Mouse (Mus musculus) embryonic facial prominence, embryonic 12.5 days (tissue): Measurements from ENCODE around the gene Slc6a18. TPM values are rescaled to one million over a fixed set of nuclear protein-coding genes. Genes with fewer than 3 reads are reported as not detected.
A peak's percentile ranks its signal among the peaks of the same experiment; 100 is the strongest.

Source experiments
- ATAC-seq: fragments of 200-750 bp; cut with Nextera tagmentation; 2 replicates; pipeline ENCODE4 v1.8.0; 2017; ENCODE audit not compliant: insufficient number of reproducible peaks, insufficient read depth, low FRiP score, low TSS enrichment
- H3K27ac ChIP-seq: fragments of 300-500 bp; sonication (generic); 2 replicates; pipeline ENCODE4 v1.5.1; 2016; ENCODE audit warnings: mild to moderate bottlenecking
- H3K27me3 ChIP-seq: fragments of 300-500 bp; sonication (generic); 2 replicates; pipeline ENCODE4 v1.6.1; 2016; ENCODE audit warnings: mild to moderate bottlenecking, moderate library complexity
- H3K36me3 ChIP-seq: fragments of 300-500 bp; sonication (generic); 2 replicates; pipeline ENCODE4 v1.6.1; 2016; ENCODE audit warnings: mild to moderate bottlenecking
- H3K4me1 ChIP-seq: fragments of 300-500 bp; sonication (generic); 2 replicates; pipeline ENCODE4 v1.6.1; 2016
- H3K4me2 ChIP-seq: fragments of 300-500 bp; sonication (generic); replicated peaks from 2 replicates; pipeline ENCODE4 v1.6.1; 2016; ENCODE audit warnings: mild to moderate bottlenecking, moderate library complexity
- H3K4me3 ChIP-seq: fragments of 300-500 bp; sonication (generic); 2 replicates; pipeline ENCODE4 v1.5.1; 2016; ENCODE audit warnings: mild to moderate bottlenecking
- H3K9ac ChIP-seq: fragments of 300-500 bp; sonication (generic); 2 replicates; pipeline ENCODE4 v1.6.1; 2016; ENCODE audit warnings: mild to moderate bottlenecking, moderate library complexity
- H3K9me3 ChIP-seq: fragments of 300-500 bp; sonication (generic); 2 replicates; pipeline ENCODE4 v1.6.1; 2016; ENCODE audit warnings: mild to moderate bottlenecking, moderate library complexity
- WGBS: fragments of 180-500 bp; shearing (Covaris S2); methylation state at CpG from one replicate; pipeline ENCODE4 v1.1.7; 2016; 5-methylcytosine and 5-hydroxymethylcytosine counted together
- polyA plus RNA-seq: library from polyadenylated mRNA; unstranded; fragments of >200 nt; fragmentation: Nextera tagmentation; extraction: Ambion mirVana; gene quantifications from 2 replicates; pipeline ENCODE4 v1.2.1, GENCODE M21; 2016

The Slc6a18 gene
- polyA plus RNA-seq, 1 experiment from 2014 or later: not detected

DNA sequence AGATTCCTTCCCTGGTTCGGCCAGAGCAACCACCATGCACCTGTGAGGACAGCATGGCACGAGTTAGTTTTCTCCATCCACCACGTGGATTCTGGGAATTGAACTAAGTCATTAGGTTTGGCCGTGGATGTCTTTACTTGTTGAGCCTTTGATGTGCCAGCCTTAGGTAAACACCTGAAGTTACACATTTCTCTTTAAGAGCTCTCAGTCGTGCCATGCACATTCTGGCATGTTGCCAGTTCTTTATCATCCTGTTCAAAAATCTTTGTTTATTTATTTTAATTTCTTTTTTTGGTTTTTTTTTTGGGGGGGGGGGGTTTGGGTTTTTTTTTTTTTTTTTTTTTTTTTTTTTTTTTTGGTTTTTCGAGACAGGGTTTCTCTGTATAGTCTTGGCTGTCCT lies 40.0 kb downstream of the Slc6a18 start:
- no peak overlapping the region for H3K4me3 ChIP-seq
- 78% methylated on average over 5 of the region's 6 CpGs for WGBS
- H3K27ac ChIP-seq: no peak overlapping the region
- peaks cover 47% of the 10 kb centered on the region for H3K36me3 ChIP-seq
- no peaks in the 10 kb centered on the region for H3K9me3 ChIP-seq
- no peaks in the 10 kb centered on the region for H3K4me1 ChIP-seq
- no peak for ATAC-seq
- no peak overlapping the region for H3K9ac ChIP-seq
- no peak overlapping the region for H3K4me2 ChIP-seq
- H3K27me3 ChIP-seq: no peaks in the 10 kb centered on the region

DNA sequence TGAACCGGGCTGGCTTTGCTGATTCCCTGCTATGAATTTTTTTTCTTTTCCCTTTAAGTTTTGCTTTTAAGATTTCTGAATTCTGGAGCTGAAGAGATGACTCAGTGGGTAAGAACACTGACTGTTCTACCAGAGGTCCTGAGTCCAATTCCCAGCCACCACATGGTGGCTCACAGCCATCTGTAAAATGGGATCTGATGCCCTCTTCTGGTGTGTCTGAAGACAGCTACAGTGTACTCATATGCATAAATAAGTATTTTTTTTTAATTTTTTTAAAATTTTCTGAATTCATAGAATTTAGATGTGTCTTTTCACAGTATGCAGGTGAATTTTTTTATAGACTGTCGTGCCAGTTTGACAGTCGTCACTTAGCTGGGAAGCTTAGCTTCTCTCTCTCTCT lies 46.0 kb downstream of the Slc6a18 start:
- Histone ChIP-seq H3K4me3 (no peak overlapping the region), H3K4me2 (no peak overlapping the region), H3K27ac (no peak overlapping the region), H3K4me1 (peaks cover 16% of the 10 kb centered on the region), H3K27me3 (no peaks in the 10 kb centered on the region), H3K36me3 (peaks cover 29% of the 10 kb centered on the region), H3K9me3 (no peaks in the 10 kb centered on the region), H3K9ac (no peak overlapping the region)
- no peak for ATAC-seq
- WGBS: 90% methylated on average over 3 of the region's 3 CpGs

DNA sequence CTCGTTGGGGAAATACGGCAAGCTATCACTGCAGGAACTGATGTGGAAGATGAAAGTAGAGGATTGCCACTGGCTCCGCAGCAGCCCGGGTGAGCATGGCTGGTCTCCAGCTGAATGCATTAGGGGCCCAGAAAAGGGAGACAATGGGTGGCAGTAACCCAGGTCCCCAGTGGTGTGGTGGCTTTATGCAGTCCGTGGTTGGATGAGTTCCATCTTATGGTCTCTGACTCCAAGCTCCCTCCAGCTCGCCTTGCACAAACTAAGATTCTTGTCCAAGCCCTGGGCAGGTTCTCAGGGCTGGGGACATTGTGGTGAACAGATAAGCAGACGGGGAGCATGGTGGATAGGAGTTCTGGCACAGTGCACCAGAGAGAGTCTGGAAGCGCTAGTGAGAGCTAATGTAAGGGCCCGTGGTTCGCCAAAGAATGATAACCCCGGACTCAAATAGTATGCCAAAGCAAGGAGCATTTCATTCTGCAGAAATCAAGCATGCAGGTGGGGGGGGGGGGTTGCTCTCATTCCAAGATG lies 49.2 kb downstream of the Slc6a18 start:
- H3K27ac ChIP-seq: no peak overlapping the region
- no peaks in the 10 kb centered on the region for H3K9me3 ChIP-seq
- H3K36me3 ChIP-seq: peaks cover 5% of the 10 kb centered on the region; the same call in 1 of the 2 replicates
- H3K9ac ChIP-seq: no peak overlapping the region
- 0 out of 2 replicates have a peak overlapping the region, but pooled peaks have one; percentile 5 for H3K4me2 ChIP-seq
- no peak overlapping the region for H3K4me3 ChIP-seq
- H3K27me3 ChIP-seq: no peaks in the 10 kb centered on the region
- ATAC-seq: no peak
- peaks cover 16% of the 10 kb centered on the region for H3K4me1 ChIP-seq
- WGBS: 90% methylated on average over 11 of the region's 11 CpGs

DNA sequence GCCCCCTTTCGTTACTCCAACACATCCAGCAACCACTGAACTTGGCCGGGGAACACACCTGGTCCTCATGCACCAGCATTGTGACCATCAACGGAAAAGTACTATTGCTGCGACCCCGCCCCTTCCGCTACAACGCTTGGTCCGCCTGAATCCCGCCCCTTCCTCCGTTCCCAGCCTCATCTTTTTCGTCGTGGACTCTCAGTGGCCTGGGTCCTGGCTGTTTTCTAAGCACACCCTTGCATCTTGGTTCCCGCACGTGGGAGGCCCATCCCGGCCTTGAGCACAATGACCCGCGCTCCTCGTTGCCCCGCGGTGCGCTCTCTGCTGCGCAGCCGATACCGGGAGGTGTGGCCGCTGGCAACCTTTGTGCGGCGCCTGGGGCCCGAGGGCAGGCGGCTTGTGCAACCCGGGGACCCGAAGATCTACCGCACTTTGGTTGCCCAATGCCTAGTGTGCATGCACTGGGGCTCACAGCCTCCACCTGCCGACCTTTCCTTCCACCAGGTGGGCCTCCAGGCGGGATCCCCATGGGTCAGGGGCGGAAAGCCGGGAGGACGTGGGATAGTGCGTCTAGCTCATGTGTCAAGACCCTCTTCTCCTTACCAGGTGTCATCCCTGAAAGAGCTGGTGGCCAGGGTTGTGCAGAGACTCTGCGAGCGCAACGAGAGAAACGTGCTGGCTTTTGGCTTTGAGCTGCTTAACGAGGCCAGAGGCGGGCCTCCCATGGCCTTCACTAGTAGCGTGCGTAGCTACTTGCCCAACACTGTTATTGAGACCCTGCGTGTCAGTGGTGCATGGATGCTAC lies 50.9 kb downstream of the Slc6a18 start, which contains the start of gene Tert:
TSS of gene Tert (plus strand) at position 167 of the 805 bp plus-strand sequence.
- Histone ChIP-seq H3K9me3 (no peaks in the 10 kb centered on the region), H3K36me3 (0 out of 2 replicates have a peak, but pooled peaks cover 6% of the 10 kb centered on the region), H3K4me2 (peak within 1 kb of the TSS; percentile 93), H3K27me3 (no peaks in the 10 kb centered on the region), H3K4me3 (peak within 1 kb of the TSS; percentile 70), H3K4me1 (peaks cover 16% of the 10 kb centered on the region), H3K27ac (no peak within 1 kb of the TSS), H3K9ac (peak within 1 kb of the TSS; percentile 82)
- WGBS: 10% methylated on average over 47 of the region's 47 CpGs
- ATAC-seq: peak; percentile 83

DNA sequence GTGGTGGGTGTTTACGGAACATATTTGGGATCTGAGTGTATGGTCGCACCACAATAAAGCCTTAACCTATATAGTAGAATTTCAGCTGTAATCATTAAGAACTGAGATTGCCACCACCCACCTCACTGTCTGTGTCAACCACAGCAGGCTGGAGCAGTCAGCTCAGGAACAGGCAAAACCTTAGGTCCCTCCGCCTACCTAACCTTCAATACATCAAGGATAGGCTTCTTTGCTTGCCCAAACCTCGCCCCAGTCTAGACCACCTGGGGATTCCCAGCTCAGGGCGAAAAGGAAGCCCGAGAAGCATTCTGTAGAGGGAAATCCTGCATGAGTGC lies 51.4 kb downstream of the Slc6a18 start:
- H3K27me3 ChIP-seq: no peaks in the 10 kb centered on the region
- H3K9ac ChIP-seq: peak overlapping the region; percentile 82; the same call in 1 of the 2 replicates
- H3K27ac ChIP-seq: no peak overlapping the region
- no peaks in the 10 kb centered on the region for H3K9me3 ChIP-seq
- H3K4me1 ChIP-seq: peaks cover 16% of the 10 kb centered on the region
- peak overlapping the region; percentile 70 for H3K4me3 ChIP-seq
- peak overlapping the region; percentile 93 for H3K4me2 ChIP-seq
- no peak for ATAC-seq
- H3K36me3 ChIP-seq: 0 out of 2 replicates have a peak, but pooled peaks cover 6% of the 10 kb centered on the region
- 45% methylated on average over 6 of the region's 6 CpGs for WGBS

DNA sequence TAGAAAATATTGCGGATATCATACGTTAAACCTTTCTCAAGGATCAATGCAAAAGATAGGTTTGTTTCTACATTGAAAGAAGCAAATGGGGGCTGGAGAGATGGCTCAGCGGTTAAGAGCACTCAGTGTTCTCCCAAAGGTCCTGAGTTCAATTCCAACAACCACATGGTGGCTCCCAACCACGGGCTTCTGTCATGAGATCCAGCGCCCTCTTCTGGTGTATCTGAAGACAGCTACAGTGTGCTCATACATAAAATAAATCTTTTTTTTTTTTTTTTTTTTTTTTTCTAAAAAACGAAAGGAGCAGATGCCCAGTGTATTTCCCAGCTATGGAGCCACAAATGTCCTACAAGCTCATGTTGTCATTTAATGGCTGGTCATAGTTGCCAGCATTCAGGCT lies 57.2 kb downstream of the Slc6a18 start:
- no peak overlapping the region for H3K4me3 ChIP-seq
- WGBS: 68% methylated on average over 6 of the region's 6 CpGs
- H3K4me1 ChIP-seq: no peaks in the 10 kb centered on the region
- H3K4me2 ChIP-seq: no peak overlapping the region
- no peaks in the 10 kb centered on the region for H3K27me3 ChIP-seq
- ATAC-seq: no peak
- H3K9ac ChIP-seq: no peak overlapping the region
- peaks cover 53% of the 10 kb centered on the region for H3K36me3 ChIP-seq
- no peak overlapping the region for H3K27ac ChIP-seq
- no peaks in the 10 kb centered on the region for H3K9me3 ChIP-seq

DNA sequence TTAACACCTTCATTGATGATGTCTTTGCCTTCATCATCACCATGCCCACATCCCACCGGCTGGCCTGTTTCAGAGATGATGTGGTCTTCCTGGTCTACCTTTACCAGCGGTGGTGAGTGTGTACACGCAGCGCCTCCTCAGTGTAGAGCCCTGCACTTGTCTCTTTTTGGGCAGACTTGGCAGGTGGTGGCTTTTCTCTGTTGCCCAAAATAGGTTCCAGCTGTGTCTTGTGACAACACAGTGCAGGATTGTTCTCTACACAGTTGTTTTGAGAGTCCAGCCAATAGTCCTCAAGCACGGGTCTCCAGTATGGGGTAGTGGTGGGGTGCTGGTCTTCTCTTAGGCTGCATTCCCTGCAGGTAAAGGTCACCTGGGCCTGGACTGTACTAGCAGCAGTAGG lies 59.4 kb downstream of the Slc6a18 start:
- ATAC-seq: no peak; the same call in 1 of the 2 replicates
- no peak overlapping the region for H3K4me3 ChIP-seq
- WGBS: 91% methylated on average over 5 of the region's 5 CpGs
- no peak overlapping the region for H3K9ac ChIP-seq
- H3K4me1 ChIP-seq: no peaks in the 10 kb centered on the region
- H3K27me3 ChIP-seq: no peaks in the 10 kb centered on the region
- H3K36me3 ChIP-seq: peaks cover 75% of the 10 kb centered on the region
- H3K9me3 ChIP-seq: no peaks in the 10 kb centered on the region
- no peak overlapping the region for H3K27ac ChIP-seq
- H3K4me2 ChIP-seq: no peak overlapping the region

Other genes with a start within 250 kb of the Slc6a18 start
- 59.3 and 64.8 TPM in 2 replicates for gene Lpcat1, start 210.8 kb downstream of the Slc6a18 start, polyA plus RNA-seq
- 0.08 and 0.14 TPM in 2 replicates for gene Slc6a3, start 141.3 kb downstream of the Slc6a18 start, polyA plus RNA-seq
- gene Clptm1l, start 74.0 kb downstream of the Slc6a18 start, polyA plus RNA-seq: 127 and 130 TPM in 2 replicates
- gene Tert, start 51.1 kb downstream of the Slc6a18 start, polyA plus RNA-seq: 10.3 and 13.2 TPM in 2 replicates
- 0.06 TPM in 1 of 2 replicates, not detected in the other for gene Slc6a19, start 26.8 kb upstream of the Slc6a18 start, polyA plus RNA-seq
- 40.1 and 40.6 TPM in 2 replicates for gene Slc12a7, start 55.1 kb upstream of the Slc6a18 start, polyA plus RNA-seq
- 25.2 and 27.7 TPM in 2 replicates for gene Nkd2, start 169.6 kb upstream of the Slc6a18 start, polyA plus RNA-seq